ENCODE assay signal across 29 mouse cellular contexts in genomic region chr10:119431801-119432200, GRCm38 (mm10). TPM values are rescaled to one million over a fixed set of nuclear protein-coding genes. Genes with fewer than 3 reads are reported as not detected.
A peak's percentile ranks its signal among the peaks of the same experiment; 100 is the strongest.
DNase-seq lines count a peak whose midpoint lies in the region; ATAC-seq lines count a peak whose summit lies in the region.
"Had no signal": no experiment of that assay in that cellular context is flagged by ENCODE, and none has a peak within 500 bp of the region (broad histone marks: within the 10 kb centered on the region; RNA-seq: fewer than 3 reads in every experiment).

No protein-coding gene starts in this region.

- no peaks in the 10 kb centered on the region for H3K27me3 ChIP-seq in hindbrain, embryonic 10.5 days (ENCODE audit: insufficient read depth, poor library complexity, severe bottlenecking)
- no peaks in the 10 kb centered on the region for H3K27me3 ChIP-seq in hindbrain, embryonic 12.5 days
- H3K27me3 ChIP-seq: CH12.LX; forebrain, embryonic 13.5 days; heart, embryonic 15.5 days; hindbrain, embryonic 13.5 days; Patski had no signal

- H3K9me3 ChIP-seq in hindbrain, embryonic 10.5 days: no peaks in the 10 kb centered on the region
- no peaks in the 10 kb centered on the region for H3K9me3 ChIP-seq in hindbrain, embryonic 12.5 days (replicated peaks)
- H3K9me3 ChIP-seq: forebrain, embryonic 10.5 days; forebrain, embryonic 13.5 days; heart, embryonic 15.5 days; hindbrain, embryonic 13.5 days had no signal

- no peak overlapping the region for H3K4me3 ChIP-seq in hindbrain, embryonic 10.5 days
- H3K4me3 ChIP-seq in hindbrain, embryonic 12.5 days: no peak overlapping the region
- H3K4me3 ChIP-seq: forebrain, embryonic 10.5 days; forebrain, embryonic 13.5 days; heart, embryonic 15.5 days; hindbrain, embryonic 13.5 days had no signal

- DNase-seq in cerebellum, postnatal 10 days: peak; percentile 46 to 74
- no peak for DNase-seq in cerebellum, adult 8-10 months
- DNase-seq in cerebellum, postnatal 36 days: peak; percentile 14 to 24
- no peak for DNase-seq in cerebellum, adult 9-10 months
- peak; percentile 26 for DNase-seq in hindbrain, embryonic 10.5 days (ENCODE audit: low spot score)
- peak; percentile 82 for DNase-seq in testis, postnatal 14 days (ENCODE audit: low spot score)
- no peak for DNase-seq in testis, postnatal 10 days (ENCODE audit: low spot score)
- DNase-seq: adrenal gland, postnatal 10 days; adrenal gland, postnatal 36 days; B cell, adult 2 months; gastrocnemius, postnatal 10 days; gastrocnemius, postnatal 36 days; heart, postnatal 10 days; heart, postnatal 36 days; kidney, adult 18-20 months; kidney, adult 9 months had no signal

- no peaks in the 10 kb centered on the region for H3K36me3 ChIP-seq in hindbrain, embryonic 10.5 days
- H3K36me3 ChIP-seq in hindbrain, embryonic 12.5 days: no peaks in the 10 kb centered on the region
- H3K36me3 ChIP-seq: forebrain, embryonic 10.5 days; G1E; heart, embryonic 15.5 days; hindbrain, embryonic 13.5 days had no signal

- no peak for ATAC-seq in hindbrain, embryonic 12.5 days (ENCODE audit: low FRiP score)
- ATAC-seq: forebrain, embryonic 13.5 days; forebrain, embryonic 16.5 days; hindbrain, embryonic 16.5 days; inflammation-experienced regulatory T-cells, adult 6 months; intestine, embryonic 16.5 days; Patski had no signal

- peaks cover 6% of the 10 kb centered on the region; the same call in 1 of the 2 replicates for H3K4me1 ChIP-seq in hindbrain, embryonic 10.5 days (replicated peaks)
- H3K4me1 ChIP-seq in hindbrain, embryonic 12.5 days: 0 out of 2 replicates have a peak, but pooled peaks cover 3% of the 10 kb centered on the region
- H3K4me1 ChIP-seq: forebrain, embryonic 13.5 days; heart, embryonic 15.5 days; hindbrain, embryonic 13.5 days had no signal

- WGBS in hindbrain, embryonic 10.5 days: 48% methylated on average over 6 of the region's 6 CpGs
- 51% methylated on average over 6 of the region's 6 CpGs for WGBS in hindbrain, embryonic 12.5 days

- H3K27ac ChIP-seq in hindbrain, embryonic 10.5 days: peak overlapping the region; percentile 35; the same call in 1 of the 2 replicates
- no peak overlapping the region for H3K27ac ChIP-seq in hindbrain, embryonic 12.5 days
- H3K27ac ChIP-seq: forebrain, embryonic 10.5 days; forebrain, embryonic 13.5 days; heart, embryonic 15.5 days; hindbrain, embryonic 13.5 days had no signal

- no peak overlapping the region for H3K9ac ChIP-seq in hindbrain, embryonic 12.5 days
- H3K9ac ChIP-seq: forebrain, embryonic 13.5 days; heart, embryonic 15.5 days; hindbrain, embryonic 13.5 days had no signal

- H3K4me2 ChIP-seq in hindbrain, embryonic 12.5 days (replicated peaks): no peak overlapping the region
- H3K4me2 ChIP-seq: forebrain, embryonic 13.5 days; heart, embryonic 11.5 days; heart, embryonic 15.5 days; hindbrain, embryonic 13.5 days had no signal

RNA-seq across cellular contexts. Expression of gene Grip1, which starts 21.8 kb away (rescaled TPM):
- 7.2 and 7.9 TPM in 2 replicates for polyA plus RNA-seq in hindbrain, embryonic 10.5 days (2016; fragmentation: Nextera tagmentation; extraction: Ambion mirVana)
- polyA plus RNA-seq in hindbrain, embryonic 12.5 days (2016; fragmentation: Nextera tagmentation; extraction: Ambion mirVana): 15.7 and 15.9 TPM in 2 replicates
- polyA plus RNA-seq: G1E had no signal

Comparison
In these comparisons a context has a peak if more than half of its experiments do, and no peak if none do; other contexts are left out.
1. DNase-seq: peak in cerebellum, postnatal 10 days (2 of 2), cerebellum, postnatal 36 days (2 of 2), hindbrain, embryonic 10.5 days (single experiment) and testis, postnatal 14 days (single experiment); none in cerebellum, adult 8-10 months (single experiment), cerebellum, adult 9-10 months (single experiment) and testis, postnatal 10 days (single experiment).